Mouse (Mus musculus): ENCODE measurements around the gene Cfap97. TPM values are rescaled to one million over a fixed set of nuclear protein-coding genes. Genes with fewer than 3 reads are reported as not detected.
"Not testable (repeated sequence)": the region's sequence is repeated elsewhere in the genome, so short reads cannot be mapped to it uniquely, and the experiment has no call there.

Gene Cfap97
- total RNA-seq (2021): 10 to 100 TPM; 21.6 to 24.3 TPM

DNA sequence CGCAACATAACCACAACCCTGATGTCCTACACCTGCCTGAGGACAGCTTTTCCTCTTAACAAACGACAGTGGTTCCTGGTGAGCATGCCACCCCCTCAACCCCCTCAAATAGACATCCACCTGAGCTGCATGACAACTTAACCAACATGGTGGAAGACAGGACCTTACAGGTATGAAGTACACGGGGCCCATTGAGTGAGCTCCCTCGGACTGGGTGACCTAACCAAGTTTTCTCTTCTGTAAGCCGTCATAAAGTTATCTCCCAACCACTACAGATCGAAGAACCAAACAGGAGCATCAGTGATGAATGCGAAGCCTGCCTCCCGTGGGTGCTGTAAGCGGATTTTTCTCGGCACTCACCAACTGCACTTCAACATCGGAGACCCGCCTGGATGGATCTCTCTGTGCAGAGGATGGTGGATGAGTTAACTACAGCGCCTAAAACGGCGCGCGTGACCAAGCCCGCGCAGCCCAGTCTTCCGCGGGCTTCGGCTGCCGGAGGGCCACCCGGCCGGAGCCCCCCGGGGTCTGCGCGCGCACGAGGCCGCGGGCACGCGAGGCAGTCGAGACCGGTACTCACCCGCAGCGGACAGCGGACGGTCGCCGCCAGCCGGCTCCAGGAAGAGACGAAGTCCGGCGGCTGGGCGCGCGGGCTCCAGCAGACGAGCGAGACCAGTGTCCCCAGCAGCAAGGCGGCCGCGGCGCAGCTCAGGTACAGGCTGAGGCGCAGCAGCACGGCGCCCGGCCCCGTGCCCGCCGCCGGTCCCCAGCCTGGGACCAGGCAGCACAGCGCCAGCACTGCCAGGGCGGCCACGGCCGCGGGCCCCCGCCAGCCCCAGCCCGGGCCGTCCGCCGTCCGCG is at the start of gene Cfap97:
Cfap97 (plus strand) TSS at position 570 of the 861 bp plus-strand sequence.
- peak; percentile 26 to 47 for DNase-seq (ENCODE audit: extremely low spot score in 1 of 2, low spot score in 1 of 2)

GRCm38 (mm10) chr8:46103434-46103833 is 48.1 kb upstream of the Cfap97 start:
- DNase-seq (ENCODE audit: extremely low spot score in 1 of 2, low spot score in 1 of 2): no peak

DNA sequence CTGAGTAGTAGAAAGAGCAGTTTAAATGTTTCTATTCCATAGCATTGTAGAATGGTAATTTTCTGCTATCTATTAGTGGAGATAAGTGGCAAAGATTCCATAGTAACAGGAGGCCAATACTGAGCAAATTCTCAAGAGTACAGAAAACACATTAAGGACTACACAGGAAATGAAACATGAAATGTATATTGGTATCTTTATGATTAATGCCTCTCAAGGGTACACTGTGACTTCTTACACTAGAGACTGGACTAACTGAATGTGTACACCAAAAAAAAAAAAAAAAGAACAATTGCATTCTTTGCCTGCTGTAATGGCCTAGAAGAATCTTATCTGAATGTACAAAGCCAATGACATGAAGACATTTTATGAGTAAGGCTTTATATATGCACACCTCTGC is 43.9 kb upstream of the Cfap97 start:
- no peak for DNase-seq (ENCODE audit: extremely low spot score in 1 of 2, low spot score in 1 of 2)

- not testable (repeated sequence) for DNase-seq (ENCODE audit: extremely low spot score in 1 of 2, low spot score in 1 of 2)
Measured at GRCm38 (mm10) chr8:46113421-46114170, 38.0 kb upstream of the Cfap97 start.

- DNase-seq (ENCODE audit: extremely low spot score in 1 of 2, low spot score in 1 of 2): no peak
Measured at GRCm38 (mm10) chr8:46117172-46117571, 34.4 kb upstream of the Cfap97 start.

DNA sequence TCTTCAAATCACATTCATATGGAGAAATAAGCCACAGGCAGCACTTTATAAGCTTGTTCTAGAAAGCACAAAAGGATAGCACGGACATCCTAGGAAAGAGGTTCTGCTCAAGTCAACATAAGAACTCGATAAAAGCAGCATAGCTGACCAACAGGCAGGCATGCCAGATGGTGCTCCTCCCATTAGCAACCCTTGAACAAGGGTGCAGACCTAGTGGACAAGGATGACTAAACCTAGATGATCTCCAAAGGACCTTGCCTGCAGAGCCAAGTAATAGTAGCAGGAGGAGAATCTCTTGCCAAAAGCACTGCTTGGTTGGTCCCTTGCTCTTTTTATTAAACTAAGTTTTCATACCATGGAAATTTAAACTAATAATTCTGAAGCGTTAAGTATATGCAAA is 32.4 kb upstream of the Cfap97 start:
- no peak for DNase-seq (ENCODE audit: extremely low spot score in 1 of 2, low spot score in 1 of 2)

GRCm38 (mm10) chr8:46122498-46122897 is 29.1 kb upstream of the Cfap97 start:
- no peak for DNase-seq (ENCODE audit: extremely low spot score in 1 of 2, low spot score in 1 of 2)

- DNase-seq (ENCODE audit: extremely low spot score in 1 of 2, low spot score in 1 of 2): no peak
Measured at GRCm38 (mm10) chr8:46130426-46130825, 21.1 kb upstream of the Cfap97 start.

GRCm38 (mm10) chr8:46135546-46135945 is 16.0 kb upstream of the Cfap97 start:
- not testable (repeated sequence) for DNase-seq (ENCODE audit: extremely low spot score in 1 of 2, low spot score in 1 of 2)

GRCm38 (mm10) chr8:46137336-46137735 is 14.2 kb upstream of the Cfap97 start:
- DNase-seq (ENCODE audit: extremely low spot score in 1 of 2, low spot score in 1 of 2): no peak

DNA sequence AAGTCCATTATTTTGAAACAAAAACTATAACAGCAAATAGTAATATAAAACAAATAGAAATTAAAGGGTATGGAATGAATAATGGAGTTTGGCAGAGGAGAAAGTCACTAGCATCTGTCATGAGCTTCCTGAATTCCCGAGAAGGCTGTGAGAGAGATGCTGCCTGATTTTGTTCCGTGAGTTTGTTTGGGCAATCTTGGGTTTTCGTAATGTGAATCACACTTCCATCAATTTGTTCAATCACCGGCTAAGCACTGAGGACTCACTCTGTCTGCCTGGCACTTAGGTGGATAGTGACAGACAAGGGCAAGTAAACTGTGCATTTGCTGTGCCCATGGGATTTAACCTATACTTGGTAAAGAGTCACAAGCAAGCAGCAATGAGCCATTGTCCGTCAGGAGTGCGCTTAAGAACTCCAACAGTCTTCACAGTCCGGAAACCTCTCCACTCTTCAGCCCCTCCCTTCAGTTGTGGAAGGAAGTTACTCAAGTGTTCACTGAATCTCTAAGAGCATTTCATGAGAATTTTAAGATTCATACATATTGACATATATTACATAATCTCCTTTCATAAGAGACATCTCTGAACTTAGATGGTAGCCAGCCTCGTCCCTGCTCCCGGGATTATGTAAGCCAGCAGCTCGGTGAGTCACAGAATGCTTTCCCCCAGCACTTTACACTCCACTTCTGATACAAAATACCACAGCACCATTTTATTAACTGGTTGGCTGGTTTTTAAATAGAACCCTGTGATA is 13.6 kb upstream of the Cfap97 start:
- no peak for DNase-seq (ENCODE audit: extremely low spot score in 1 of 2, low spot score in 1 of 2)

- DNase-seq (ENCODE audit: extremely low spot score in 1 of 2, low spot score in 1 of 2): no peak
Measured at GRCm38 (mm10) chr8:46140376-46141120, 11.0 kb upstream of the Cfap97 start.

GRCm38 (mm10) chr8:46141688-46142087 is 9.9 kb upstream of the Cfap97 start:
- DNase-seq (ENCODE audit: extremely low spot score in 1 of 2, low spot score in 1 of 2): no peak

- no peak for DNase-seq (ENCODE audit: extremely low spot score in 1 of 2, low spot score in 1 of 2)
Measured at GRCm38 (mm10) chr8:46142498-46143081, 9.0 kb upstream of the Cfap97 start.

GRCm38 (mm10) chr8:46143470-46143869 is 8.1 kb upstream of the Cfap97 start:
- DNase-seq (ENCODE audit: extremely low spot score in 1 of 2, low spot score in 1 of 2): no peak

GRCm38 (mm10) chr8:46143924-46144323 is 7.6 kb upstream of the Cfap97 start:
- DNase-seq (ENCODE audit: extremely low spot score in 1 of 2, low spot score in 1 of 2): no peak

DNA sequence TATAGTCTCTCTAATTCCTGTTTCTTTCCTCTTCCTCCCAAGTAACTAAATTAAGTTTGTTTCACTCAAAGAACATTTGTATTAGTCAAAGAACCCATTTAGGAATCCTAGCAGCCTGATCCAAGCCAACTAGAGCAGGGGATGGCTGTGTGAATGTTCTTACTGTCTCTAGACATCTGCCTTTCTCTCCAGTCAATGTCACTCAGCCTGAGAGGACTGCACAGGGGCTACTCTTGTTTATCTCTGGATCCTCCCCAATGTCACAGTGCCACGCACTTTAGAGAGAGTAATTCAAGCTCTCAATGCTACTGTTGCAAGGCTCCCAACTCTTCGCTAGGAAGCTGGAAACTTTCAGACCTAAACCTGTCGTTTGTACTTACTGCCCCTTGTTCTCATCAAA is 5.4 kb upstream of the Cfap97 start:
- DNase-seq (ENCODE audit: extremely low spot score in 1 of 2, low spot score in 1 of 2): no peak

DNA sequence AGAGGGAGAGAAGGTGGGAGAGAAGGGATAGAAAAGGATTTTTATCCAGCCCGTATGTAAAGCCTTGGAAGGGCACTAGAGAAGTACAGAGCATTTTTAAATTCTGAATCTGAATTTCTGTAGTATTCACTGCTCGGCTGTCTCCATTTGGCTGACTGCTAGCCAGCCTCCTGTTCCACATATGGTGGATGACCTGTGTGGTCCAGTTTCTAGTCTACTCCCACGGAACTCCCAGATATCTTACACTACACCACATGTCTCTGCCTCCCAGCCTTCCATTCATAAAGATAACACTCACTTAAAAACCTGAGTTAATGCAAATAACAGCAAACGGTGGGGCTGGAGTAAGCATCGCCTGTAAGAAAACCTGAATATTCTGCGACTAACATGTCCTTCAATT is 2.3 kb upstream of the Cfap97 start:
- no peak for DNase-seq (ENCODE audit: extremely low spot score in 1 of 2, low spot score in 1 of 2)

- DNase-seq (ENCODE audit: extremely low spot score in 1 of 2, low spot score in 1 of 2): no peak
Measured at GRCm38 (mm10) chr8:46149782-46150181, 1.8 kb upstream of the Cfap97 start.

Measured in layer of hippocampus, postnatal 25 days (tissue).